Mouse (Mus musculus) brain, embryonic 14.5 days (tissue): Measurements from ENCODE around the gene Rimklb.

Experiments used
- CTCF ChIP-seq: fragments of 200-500 bp; IDR thresholded peaks from 2 replicates; pipeline ENCODE4 v1.5.1; 2012; ENCODE audit warnings: inconsistent platforms, mild to moderate bottlenecking, moderate library complexity, borderline replicate concordance; ENCODE audit not compliant: insufficient read depth, insufficient read length; ENCODE audit errors: extremely low read depth
- POLR2A ChIP-seq: fragments of 200-500 bp; IDR thresholded peaks from 2 replicates; pipeline ENCODE4 v1.6.1; 2012; ENCODE audit warnings: mild to moderate bottlenecking, inconsistent platforms, borderline replicate concordance; ENCODE audit not compliant: poor library complexity, insufficient read depth, insufficient read length, severe bottlenecking; ENCODE audit errors: extremely low read depth

GRCm38 (mm10) chr6:122485401-122486296 is 12.9 kb downstream of the Rimklb start:
- TF ChIP-seq CTCF: no peak
- no peak for TF ChIP-seq POLR2A
